ENCODE assay signal across 18 mouse cellular contexts in the genomic region with DNA sequence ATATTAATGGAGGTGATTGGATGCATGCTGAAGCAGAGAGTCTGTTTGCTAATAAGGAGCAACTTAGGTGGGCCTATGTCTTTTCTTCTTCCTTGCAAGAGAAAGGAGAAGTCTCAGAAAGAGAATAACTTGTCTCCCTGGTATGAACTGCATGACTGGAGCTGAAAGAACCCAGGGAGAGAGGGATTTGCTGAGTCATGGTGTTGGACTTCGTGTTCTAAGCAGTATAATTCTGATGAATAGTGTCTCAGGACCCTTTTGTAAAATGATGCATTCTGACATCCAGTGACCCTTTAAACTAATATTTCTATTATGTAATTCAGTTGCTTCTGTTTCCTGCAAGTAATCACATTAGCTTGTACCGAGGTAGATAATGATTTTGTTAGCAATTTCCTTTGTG.
"Had no signal": no experiment of that assay in that cellular context is flagged by ENCODE, and none has a peak within 500 bp of the region (broad histone marks: within the 10 kb centered on the region; RNA-seq: fewer than 3 reads in every experiment).

No protein-coding gene starts in this region.

- H3K4me2 ChIP-seq: limb, embryonic 12.5 days; limb, embryonic 15.5 days; liver, embryonic 11.5 days; lung, embryonic 14.5 days; midbrain, embryonic 12.5 days; neural tube, embryonic 13.5 days; stomach, embryonic 15.5 days had no signal

- H3K27ac ChIP-seq: kidney, postnatal 0 days; limb, embryonic 12.5 days; limb, embryonic 15.5 days; liver, embryonic 14.5 days; macrophage; midbrain, embryonic 12.5 days; neural tube, embryonic 13.5 days; stomach, embryonic 15.5 days had no signal

- H3K4me1 ChIP-seq: limb, embryonic 12.5 days; limb, embryonic 15.5 days; midbrain, embryonic 12.5 days; neural tube, embryonic 13.5 days; stomach, embryonic 15.5 days had no signal

- H3K36me3 ChIP-seq: limb, embryonic 12.5 days; limb, embryonic 15.5 days; midbrain, embryonic 12.5 days; neural tube, embryonic 13.5 days; stomach, embryonic 15.5 days had no signal

- H3K27me3 ChIP-seq: limb, embryonic 12.5 days; limb, embryonic 15.5 days; midbrain, embryonic 12.5 days; neural tube, embryonic 13.5 days; stomach, embryonic 15.5 days had no signal

- DNase-seq: kidney, adult 2 months; kidney, postnatal 25 days; left cerebral cortex, postnatal 4 days; liver, postnatal 0 days; lung, embryonic 14.5 days; right cerebral cortex, postnatal 25 days; spleen, adult 18-20 months; thymus, postnatal 4 days had no signal

- H3K9ac ChIP-seq: limb, embryonic 12.5 days; limb, embryonic 15.5 days; liver, embryonic 14.5 days; liver, postnatal 0 days; lung, embryonic 14.5 days; midbrain, embryonic 12.5 days; neural tube, embryonic 13.5 days; stomach, embryonic 15.5 days had no signal

- H3K4me3 ChIP-seq: limb, embryonic 12.5 days; limb, embryonic 15.5 days; midbrain, embryonic 12.5 days; myocyte; neural tube, embryonic 13.5 days; stomach, embryonic 15.5 days had no signal

- H3K9me3 ChIP-seq: limb, embryonic 12.5 days; limb, embryonic 15.5 days; midbrain, embryonic 12.5 days; neural tube, embryonic 13.5 days; stomach, embryonic 15.5 days had no signal
